Mouse (Mus musculus): ENCODE results near the gene Kif9. TPM values are rescaled to one million over a fixed set of nuclear protein-coding genes. Genes with fewer than 3 reads are reported as not detected.

The Kif9 gene
- total and polyA plus RNA-seq, 3 experiments, result 0.54 to 0.72 TPM; not detected in 1

DNA sequence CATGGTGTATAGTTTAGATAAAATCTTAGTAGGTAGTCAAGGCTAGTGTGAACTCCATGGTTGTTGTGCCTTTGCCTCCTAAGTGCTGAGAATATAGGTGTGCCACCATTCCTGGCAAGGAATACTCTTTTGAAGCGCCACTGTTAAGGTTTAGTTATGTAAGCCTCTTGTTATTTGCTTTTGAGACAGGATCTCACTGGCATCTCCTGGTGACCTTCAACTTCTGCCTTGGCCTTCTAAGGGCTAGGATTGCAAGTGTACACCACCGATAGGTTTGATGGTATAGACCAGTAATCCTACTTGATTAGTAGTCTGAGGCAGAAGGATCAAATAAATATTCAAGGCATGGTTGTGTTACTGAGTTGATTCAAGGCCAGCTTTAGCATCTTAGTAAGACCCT is 59.9 kb downstream of the Kif9 start:
- DNase-seq (ENCODE audit: low read depth, low spot score), result no peak
- H3K27me3 ChIP-seq (ENCODE audit: control insufficient read depth in 1 of 2, insufficient read depth in 2 of 2, low read length in 2 of 2), result no peaks in the 10 kb centered on the region
- peaks cover 20 to 21% of the 10 kb centered on the region in 2 experiments for H3K4me1 ChIP-seq (ENCODE audit: control insufficient read depth in 1 of 2, insufficient read depth in 2 of 2, low read length in 2 of 2)
- H3K79me2 ChIP-seq (ENCODE audit: control insufficient read depth, insufficient read depth, low read length, poor library complexity), result peaks cover 85% of the 10 kb centered on the region
- TF ChIP-seq ETS1 (IDR thresholded peaks at IDR 0.05; ENCODE audit: low read depth, low read length) (no peak), GABPA (IDR thresholded peaks at IDR 0.05; ENCODE audit: low read depth, low read length) (no peak), MEF2A (IDR thresholded peaks at IDR 0.05; ENCODE audit: extremely low read depth, insufficient replicate concordance, low read depth, low read length, poor library complexity, severe bottlenecking) (no peak), TCF12 (IDR thresholded peaks at IDR 0.05; ENCODE audit: low read depth, low read length) (no peak), CHD1 (IDR thresholded peaks at IDR 0.05; ENCODE audit: low read depth, low read length) (no peak), GATA1 (IDR thresholded peaks at IDR 0.05; ENCODE audit: low read depth, low read length) (no peak), TBP (IDR thresholded peaks at IDR 0.05; ENCODE audit: low read depth, low read length) (no peak), POLR2A (IDR thresholded peaks at IDR 0.05; ENCODE audit: control insufficient read depth in 1 of 2, insufficient read depth in 1 of 2, low read depth in 1 of 2, low read length in 2 of 2, poor library complexity in 1 of 2) (no peak), POLR2AphosphoS5 (IDR thresholded peaks at IDR 0.05; ENCODE audit: borderline replicate concordance, low read depth, low read length) (no peak), MXI1 (IDR thresholded peaks at IDR 0.05; ENCODE audit: low read depth, low read length) (no peak)
- peaks cover 15 to 47% of the 10 kb centered on the region in 2 experiments for H3K36me3 ChIP-seq (ENCODE audit: control insufficient read depth in 1 of 2, insufficient read depth in 2 of 2, low read length in 2 of 2)
- H3K4me3 ChIP-seq (ENCODE audit: control insufficient read depth in 1 of 2, insufficient read depth in 1 of 2, low read depth in 2 of 2, low read length in 2 of 2), result no peak overlapping the region
- no peaks in the 10 kb centered on the region for H3K9me3 ChIP-seq (replicated peaks; ENCODE audit: insufficient read depth, low read length)
- no peak overlapping the region for H3K27ac ChIP-seq (ENCODE audit: control insufficient read depth, low read depth, low read length)
- no peak overlapping the region for H3K9ac ChIP-seq (ENCODE audit: control insufficient read depth, low read depth, low read length, poor library complexity, severe bottlenecking)

DNA sequence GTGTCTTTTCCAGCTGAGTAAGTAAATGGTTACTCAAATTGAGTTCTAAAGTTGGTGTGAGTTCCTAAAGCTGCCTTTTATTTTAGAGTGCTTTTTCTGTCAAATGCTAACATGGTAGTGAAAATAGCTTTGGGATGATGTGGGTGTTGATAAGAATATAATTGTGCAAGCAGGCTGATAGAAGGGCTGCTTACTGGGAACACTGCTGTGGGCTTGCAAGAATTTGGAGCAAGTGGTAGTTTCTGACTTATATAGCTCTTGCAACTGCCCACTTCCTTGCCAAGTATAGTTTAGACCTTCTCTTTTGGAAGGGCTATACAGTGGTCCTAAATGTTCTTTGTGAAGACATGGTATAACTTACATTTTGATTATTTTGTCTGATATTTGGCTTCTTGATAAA is 61.8 kb downstream of the Kif9 start:
- peaks cover 20 to 25% of the 10 kb centered on the region in 2 experiments for H3K4me1 ChIP-seq (ENCODE audit: control insufficient read depth in 1 of 2, insufficient read depth in 2 of 2, low read length in 2 of 2)
- DNase-seq (ENCODE audit: low read depth, low spot score), result no peak
- TF ChIP-seq RCOR1 (IDR thresholded peaks at IDR 0.05; ENCODE audit: low read depth, low read length), result no peak
- TF ChIP-seq USF1 (IDR thresholded peaks at IDR 0.05; ENCODE audit: low read depth, low read length), result no peak
- TF ChIP-seq GABPA (IDR thresholded peaks at IDR 0.05; ENCODE audit: low read depth, low read length), result no peak
- no peak for TF ChIP-seq MEF2A (IDR thresholded peaks at IDR 0.05; ENCODE audit: extremely low read depth, insufficient replicate concordance, low read depth, low read length, poor library complexity, severe bottlenecking)
- no peak for TF ChIP-seq JUND (IDR thresholded peaks at IDR 0.05; ENCODE audit: low read depth, low read length)
- TF ChIP-seq BHLHE40 (IDR thresholded peaks at IDR 0.05; ENCODE audit: borderline replicate concordance, low read depth, low read length), result no peak
- TF ChIP-seq TCF12 (IDR thresholded peaks at IDR 0.05; ENCODE audit: low read depth, low read length), result no peak
- TF ChIP-seq GATA1 (IDR thresholded peaks at IDR 0.05; ENCODE audit: low read depth, low read length), result no peak
- TF ChIP-seq RAD21 (IDR thresholded peaks at IDR 0.05; ENCODE audit: low read depth, low read length), result no peak
- no peak for TF ChIP-seq MAFK (IDR thresholded peaks at IDR 0.05; ENCODE audit: borderline replicate concordance, low read depth, low read length)
- TF ChIP-seq ZNF384 (IDR thresholded peaks at IDR 0.05; ENCODE audit: low read depth, low read length), result no peak
- TF ChIP-seq NRF1 (IDR thresholded peaks at IDR 0.05; ENCODE audit: insufficient read depth, low read depth, low read length, poor library complexity, severe bottlenecking), result no peak
- no peak for TF ChIP-seq ZC3H11A (IDR thresholded peaks at IDR 0.05; ENCODE audit: low read depth, low read length)
- no peak for TF ChIP-seq USF2 (IDR thresholded peaks at IDR 0.05; ENCODE audit: borderline replicate concordance in 1 of 2, insufficient read depth in 1 of 2, low read depth in 1 of 2, low read length in 2 of 2)
- TF ChIP-seq MXI1 (IDR thresholded peaks at IDR 0.05; ENCODE audit: low read depth, low read length), result no peak
- TF ChIP-seq TAL1 (IDR thresholded peaks at IDR 0.05; ENCODE audit: low read length), result no peak

More for the DNA sequence above, 61.8 kb downstream of the Kif9 start:
- Histone ChIP-seq H3K4me3 (ENCODE audit: control insufficient read depth in 1 of 2, insufficient read depth in 1 of 2, low read depth in 2 of 2, low read length in 2 of 2) (no peak overlapping the region), H3K36me3 (ENCODE audit: control insufficient read depth in 1 of 2, insufficient read depth in 2 of 2, low read length in 2 of 2) (peaks cover 15 to 50% of the 10 kb centered on the region in 2 experiments), H3K79me2 (ENCODE audit: control insufficient read depth, insufficient read depth, low read length, poor library complexity) (peaks cover 86% of the 10 kb centered on the region), H3K9ac (ENCODE audit: control insufficient read depth, low read depth, low read length, poor library complexity, severe bottlenecking) (no peak overlapping the region), H3K27ac (ENCODE audit: control insufficient read depth, low read depth, low read length) (no peak overlapping the region), H3K27me3 (ENCODE audit: control insufficient read depth in 1 of 2, insufficient read depth in 2 of 2, low read length in 2 of 2) (no peaks in the 10 kb centered on the region), H3K9me3 (replicated peaks; ENCODE audit: insufficient read depth, low read length) (no peaks in the 10 kb centered on the region)
